Mouse (Mus musculus) cortical plate, adult 2 months (tissue): Measurements from ENCODE around the gene Ndfip2.

Source experiments
- CTCF ChIP-seq: fragments of 200-500 bp; IDR thresholded peaks from 2 replicates; pipeline ENCODE4 v1.5.1; 2011; ENCODE audit warnings: mild to moderate bottlenecking, control low read depth, low read length; ENCODE audit not compliant: insufficient read depth; ENCODE audit errors: extremely low read depth
- POLR2A ChIP-seq: fragments of 200-500 bp; IDR thresholded peaks from 2 replicates; pipeline ENCODE4 v1.6.1; 2011; ENCODE audit warnings: mild to moderate bottlenecking, low read length, control low read depth; ENCODE audit not compliant: insufficient read depth; ENCODE audit errors: extremely low read depth

DNA sequence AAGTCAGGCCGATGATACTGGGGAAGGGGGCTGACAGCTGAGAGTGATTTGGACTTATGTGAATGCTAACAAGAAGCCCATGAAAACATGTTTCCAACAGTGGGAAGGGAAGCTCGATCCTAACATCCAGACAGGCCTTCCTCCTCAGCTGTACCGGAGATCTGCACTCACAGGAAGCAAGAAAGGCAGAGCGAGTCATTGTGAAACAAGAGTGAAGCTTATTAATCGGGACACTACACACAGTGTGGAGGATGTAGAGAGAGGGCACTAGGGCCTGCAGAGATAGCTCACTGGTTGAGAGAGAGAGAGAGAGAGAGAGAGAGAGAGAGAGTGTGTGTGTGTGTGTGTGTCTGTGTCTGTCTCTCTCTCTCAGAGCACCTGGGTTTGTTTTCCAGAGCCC lies 16.8 kb downstream of the Ndfip2 start:
- TF ChIP-seq POLR2A (no peak), CTCF (no peak)
